Mouse (Mus musculus): ENCODE results near the gene Kdm1a. TPM values are rescaled to one million over a fixed set of nuclear protein-coding genes. Genes with fewer than 3 reads are reported as not detected.
A peak's percentile ranks its signal among the peaks of the same experiment; 100 is the strongest.

The Kdm1a gene
- polyA plus RNA-seq, 1 experiment from 2014 or later: 39.6 TPM

- Histone ChIP-seq H3K27ac (replicated peaks) (no peak overlapping the region), H3K4me2 (replicated peaks) (no peak overlapping the region), H3K9ac (no peak overlapping the region), H3K9me3 (replicated peaks) (no peaks in the 10 kb centered on the region), H3K27me3 (peaks cover 35% of the 10 kb centered on the region), H3K36me3 (no peaks in the 10 kb centered on the region), H3K4me1 (peaks cover 21% of the 10 kb centered on the region), H3K4me3 (replicated peaks) (no peak overlapping the region)
- no peak for ATAC-seq (ENCODE audit: insufficient number of reproducible peaks, low FRiP score, low TSS enrichment, low read depth)
- WGBS: 59% methylated on average over 5 of the region's 5 CpGs
Observed at GRCm38 (mm10) chr4:136636511-136636910, 34.0 kb upstream of the Kdm1a start.

GRCm38 (mm10) chr4:136635995-136636394, 33.5 kb upstream of the Kdm1a start:
- no peak overlapping the region for H3K27ac ChIP-seq (replicated peaks)
- peaks cover 35% of the 10 kb centered on the region for H3K27me3 ChIP-seq
- no peaks in the 10 kb centered on the region for H3K36me3 ChIP-seq
- no peaks in the 10 kb centered on the region for H3K9me3 ChIP-seq (replicated peaks)
- ATAC-seq (ENCODE audit: insufficient number of reproducible peaks, low FRiP score, low TSS enrichment, low read depth): no peak
- no peak overlapping the region for H3K4me2 ChIP-seq (replicated peaks)
- no peak overlapping the region for H3K9ac ChIP-seq
- peaks cover 21% of the 10 kb centered on the region for H3K4me1 ChIP-seq
- no peak overlapping the region for H3K4me3 ChIP-seq (replicated peaks)

- H3K4me2 ChIP-seq (replicated peaks): no peak overlapping the region
- no peak overlapping the region for H3K9ac ChIP-seq
- H3K36me3 ChIP-seq: no peaks in the 10 kb centered on the region
- no peaks in the 10 kb centered on the region for H3K4me1 ChIP-seq
- 78% methylated on average over 11 of the region's 11 CpGs for WGBS
- no peak overlapping the region for H3K27ac ChIP-seq (replicated peaks)
- H3K9me3 ChIP-seq (replicated peaks): no peaks in the 10 kb centered on the region
- ATAC-seq (ENCODE audit: insufficient number of reproducible peaks, low FRiP score, low TSS enrichment, low read depth): no peak
- no peak overlapping the region for H3K4me3 ChIP-seq (replicated peaks)
- H3K27me3 ChIP-seq: peaks cover 10% of the 10 kb centered on the region
Observed at GRCm38 (mm10) chr4:136631237-136631994, 28.9 kb upstream of the Kdm1a start.

GRCm38 (mm10) chr4:136626590-136626989, 24.1 kb upstream of the Kdm1a start:
- no peak for ATAC-seq (ENCODE audit: insufficient number of reproducible peaks, low FRiP score, low TSS enrichment, low read depth)
- WGBS: 67% methylated on average over 6 of the region's 6 CpGs

GRCm38 (mm10) chr4:136622388-136622787, 19.9 kb upstream of the Kdm1a start, which contains the start of gene Lactbl1:
Gene Lactbl1, plus strand, starts transcription at chr4:136622621.
- Histone ChIP-seq H3K27me3 (0 out of 2 replicates have a peak, but pooled peaks cover 3% of the 10 kb centered on the region), H3K4me2 (replicated peaks) (no peak within 1 kb of the TSS), H3K9ac (no peak within 1 kb of the TSS), H3K36me3 (no peaks in the 10 kb centered on the region), H3K4me1 (no peaks in the 10 kb centered on the region), H3K4me3 (replicated peaks) (no peak within 1 kb of the TSS), H3K9me3 (replicated peaks) (no peaks in the 10 kb centered on the region), H3K27ac (replicated peaks) (no peak within 1 kb of the TSS)
- 47% methylated on average over 6 of the region's 6 CpGs for WGBS
- no peak for ATAC-seq (ENCODE audit: insufficient number of reproducible peaks, low FRiP score, low TSS enrichment, low read depth)

More at GRCm38 (mm10) chr4:136626590-136626989, 24.1 kb upstream of the Kdm1a start:
- Histone ChIP-seq H3K27me3 (0 out of 2 replicates have a peak, but pooled peaks cover 3% of the 10 kb centered on the region), H3K4me3 (replicated peaks) (no peak overlapping the region), H3K9me3 (replicated peaks) (no peaks in the 10 kb centered on the region), H3K4me1 (no peaks in the 10 kb centered on the region), H3K9ac (no peak overlapping the region), H3K4me2 (replicated peaks) (no peak overlapping the region), H3K27ac (replicated peaks) (no peak overlapping the region), H3K36me3 (no peaks in the 10 kb centered on the region)

GRCm38 (mm10) chr4:136621956-136622355, 19.4 kb upstream of the Kdm1a start:
- no peak for ATAC-seq (ENCODE audit: insufficient number of reproducible peaks, low FRiP score, low TSS enrichment, low read depth)
- Histone ChIP-seq H3K4me3 (replicated peaks) (no peak overlapping the region), H3K36me3 (no peaks in the 10 kb centered on the region), H3K27ac (replicated peaks) (no peak overlapping the region), H3K27me3 (0 out of 2 replicates have a peak, but pooled peaks cover 3% of the 10 kb centered on the region), H3K4me1 (no peaks in the 10 kb centered on the region), H3K9me3 (replicated peaks) (no peaks in the 10 kb centered on the region), H3K9ac (no peak overlapping the region), H3K4me2 (replicated peaks) (no peak overlapping the region)
- WGBS: 47% methylated on average over 5 of the region's 5 CpGs

GRCm38 (mm10) chr4:136621336-136621735, 18.8 kb upstream of the Kdm1a start:
- no peaks in the 10 kb centered on the region for H3K4me1 ChIP-seq
- no peak overlapping the region for H3K27ac ChIP-seq (replicated peaks)
- no peak for ATAC-seq (ENCODE audit: insufficient number of reproducible peaks, low FRiP score, low TSS enrichment, low read depth)
- no peak overlapping the region for H3K4me2 ChIP-seq (replicated peaks)
- no peak overlapping the region for H3K4me3 ChIP-seq (replicated peaks)
- no peaks in the 10 kb centered on the region for H3K9me3 ChIP-seq (replicated peaks)
- no peaks in the 10 kb centered on the region for H3K36me3 ChIP-seq
- H3K9ac ChIP-seq: no peak overlapping the region
- H3K27me3 ChIP-seq: 0 out of 2 replicates have a peak, but pooled peaks cover 3% of the 10 kb centered on the region
- 4% methylated on average over 1 of the region's 1 CpGs for WGBS

- Histone ChIP-seq H3K4me1 (no peaks in the 10 kb centered on the region), H3K27ac (replicated peaks) (no peak overlapping the region), H3K4me3 (replicated peaks) (no peak overlapping the region), H3K9ac (no peak overlapping the region), H3K9me3 (replicated peaks) (no peaks in the 10 kb centered on the region), H3K4me2 (replicated peaks) (no peak overlapping the region), H3K36me3 (no peaks in the 10 kb centered on the region), H3K27me3 (no peaks in the 10 kb centered on the region)
- no peak for ATAC-seq (ENCODE audit: insufficient number of reproducible peaks, low FRiP score, low TSS enrichment, low read depth)
- WGBS: 52% methylated on average over 7 of the region's 7 CpGs
Observed at GRCm38 (mm10) chr4:136613657-136614056, 11.1 kb upstream of the Kdm1a start.

- no peak within 1 kb of the TSS for H3K9ac ChIP-seq
- H3K27ac ChIP-seq (replicated peaks): no peak within 1 kb of the TSS
- 50% methylated on average over 4 of the region's 4 CpGs for WGBS
- H3K27me3 ChIP-seq: no peaks in the 10 kb centered on the region
- no peak for ATAC-seq (ENCODE audit: insufficient number of reproducible peaks, low FRiP score, low TSS enrichment, low read depth)
- H3K4me1 ChIP-seq: no peaks in the 10 kb centered on the region
- H3K4me2 ChIP-seq (replicated peaks): no peak within 1 kb of the TSS
- H3K9me3 ChIP-seq (replicated peaks): no peaks in the 10 kb centered on the region
- H3K36me3 ChIP-seq: no peaks in the 10 kb centered on the region
- no peak within 1 kb of the TSS for H3K4me3 ChIP-seq (replicated peaks)
Observed at GRCm38 (mm10) chr4:136610387-136610856, 7.9 kb upstream of the Kdm1a start, which contains the start of gene Tex46. Gene Tex46, plus strand, starts transcription at chr4:136610437.

GRCm38 (mm10) chr4:136605756-136606485, 3.4 kb upstream of the Kdm1a start:
- Histone ChIP-seq H3K27me3 (no peaks in the 10 kb centered on the region), H3K9ac (no peak overlapping the region), H3K9me3 (replicated peaks) (no peaks in the 10 kb centered on the region), H3K4me2 (replicated peaks) (no peak overlapping the region), H3K27ac (replicated peaks) (no peak overlapping the region), H3K4me1 (peaks cover 6% of the 10 kb centered on the region), H3K4me3 (replicated peaks) (no peak overlapping the region), H3K36me3 (no peaks in the 10 kb centered on the region)
- 91% methylated on average over 19 of the region's 19 CpGs for WGBS
- ATAC-seq (ENCODE audit: insufficient number of reproducible peaks, low FRiP score, low TSS enrichment, low read depth): no peak

- under 1% methylated on average over 61 of the region's 68 CpGs for WGBS
- peak overlapping the region; percentile 69 for H3K4me3 ChIP-seq (replicated peaks)
- no peaks in the 10 kb centered on the region for H3K36me3 ChIP-seq
- H3K4me1 ChIP-seq: peaks cover 12% of the 10 kb centered on the region
- H3K9me3 ChIP-seq (replicated peaks): no peaks in the 10 kb centered on the region
- peak overlapping the region; percentile 90 for H3K27ac ChIP-seq (replicated peaks)
- ATAC-seq (ENCODE audit: insufficient number of reproducible peaks, low FRiP score, low TSS enrichment, low read depth): peak; percentile 53; the same call in 1 of the 2 replicates
- H3K4me2 ChIP-seq (replicated peaks): peak overlapping the region; percentile 55
- H3K9ac ChIP-seq: peak overlapping the region; percentile 75
- H3K27me3 ChIP-seq: no peaks in the 10 kb centered on the region
Observed at GRCm38 (mm10) chr4:136602018-136602554, 437 bp downstream of the Kdm1a start.
